Mouse (Mus musculus): ENCODE results near the gene Kcnc1.

GRCm38 (mm10) chr7:46466422-46466981 is 70.2 kb downstream of the Kcnc1 start:
- TF ChIP-seq CTCF (IDR thresholded peaks at IDR 0.05; ENCODE audit: low read depth, low read length) = no peak
- TF ChIP-seq POLR2A (IDR thresholded peaks at IDR 0.05; ENCODE audit: borderline replicate concordance, low read depth, low read length) = no peak

Measured in bone marrow macrophage, adult 2 months (primary cell).